Mouse (Mus musculus): ENCODE measurements around the gene Atrn. TPM values are rescaled to one million over a fixed set of nuclear protein-coding genes. Genes with fewer than 3 reads are reported as not detected.

The Atrn gene
- polyA plus RNA-seq, 1 experiment = 59.3 TPM

GRCm38 (mm10) chr2:130978058-130978847 lies 72.0 kb downstream of the Atrn start:
- Histone ChIP-seq H3K4me1 (ENCODE audit: control insufficient read depth, insufficient read depth, low read length) (peaks cover 6% of the 10 kb centered on the region; the same call in 1 of the 2 replicates), H3K4me3 (ENCODE audit: insufficient read depth, low read length) (no peak overlapping the region), H3K27ac (ENCODE audit: insufficient read depth, low read length) (no peak overlapping the region)
- TF ChIP-seq CTCF (IDR thresholded peaks at IDR 0.05; ENCODE audit: extremely low read depth, insufficient read depth, low read length) = no peak
- TF ChIP-seq POLR2A (IDR thresholded peaks at IDR 0.05; ENCODE audit: extremely low read depth, insufficient read depth, low read length) = no peak

- Histone ChIP-seq H3K4me1 (ENCODE audit: control insufficient read depth, insufficient read depth, low read length) (peaks cover 6% of the 10 kb centered on the region; the same call in 1 of the 2 replicates), H3K27ac (ENCODE audit: insufficient read depth, low read length) (no peak overlapping the region), H3K4me3 (ENCODE audit: insufficient read depth, low read length) (no peak overlapping the region)
- TF ChIP-seq CTCF (IDR thresholded peaks at IDR 0.05; ENCODE audit: extremely low read depth, insufficient read depth, low read length) = no peak
- no peak for TF ChIP-seq POLR2A (IDR thresholded peaks at IDR 0.05; ENCODE audit: extremely low read depth, insufficient read depth, low read length)
Measured at GRCm38 (mm10) chr2:130979138-130979537, 72.8 kb downstream of the Atrn start.

- Histone ChIP-seq H3K27ac (ENCODE audit: insufficient read depth, low read length) (no peak overlapping the region), H3K4me1 (ENCODE audit: control insufficient read depth, insufficient read depth, low read length) (0 out of 2 replicates have a peak, but pooled peaks cover 1% of the 10 kb centered on the region), H3K4me3 (ENCODE audit: insufficient read depth, low read length) (no peak overlapping the region)
- no peak for TF ChIP-seq POLR2A (IDR thresholded peaks at IDR 0.05; ENCODE audit: extremely low read depth, insufficient read depth, low read length)
- TF ChIP-seq CTCF (IDR thresholded peaks at IDR 0.05; ENCODE audit: extremely low read depth, insufficient read depth, low read length) = no peak
Measured at GRCm38 (mm10) chr2:130992818-130993217, 86.5 kb downstream of the Atrn start.

- H3K4me1 ChIP-seq (ENCODE audit: control insufficient read depth, insufficient read depth, low read length) = no peaks in the 10 kb centered on the region
- no peak for TF ChIP-seq POLR2A (IDR thresholded peaks at IDR 0.05; ENCODE audit: extremely low read depth, insufficient read depth, low read length)
- TF ChIP-seq CTCF (IDR thresholded peaks at IDR 0.05; ENCODE audit: extremely low read depth, insufficient read depth, low read length) = no peak
Measured at GRCm38 (mm10) chr2:131009123-131009522, 102.8 kb downstream of the Atrn start.

GRCm38 (mm10) chr2:131010566-131010965 lies 104.3 kb downstream of the Atrn start:
- no peaks in the 10 kb centered on the region for H3K4me1 ChIP-seq (ENCODE audit: control insufficient read depth, insufficient read depth, low read length)
- no peak overlapping the region for H3K4me3 ChIP-seq (ENCODE audit: insufficient read depth, low read length)
- TF ChIP-seq CTCF (IDR thresholded peaks at IDR 0.05; ENCODE audit: extremely low read depth, insufficient read depth, low read length) (no peak), POLR2A (IDR thresholded peaks at IDR 0.05; ENCODE audit: extremely low read depth, insufficient read depth, low read length) (no peak)
- H3K27ac ChIP-seq (ENCODE audit: insufficient read depth, low read length) = no peak overlapping the region

More at GRCm38 (mm10) chr2:131009123-131009522, 102.8 kb downstream of the Atrn start:
- no peak overlapping the region for H3K27ac ChIP-seq (ENCODE audit: insufficient read depth, low read length)
- no peak overlapping the region for H3K4me3 ChIP-seq (ENCODE audit: insufficient read depth, low read length)

GRCm38 (mm10) chr2:131025230-131025629 lies 118.9 kb downstream of the Atrn start:
- H3K4me3 ChIP-seq (ENCODE audit: insufficient read depth, low read length) = no peak overlapping the region
- no peaks in the 10 kb centered on the region; the same call in none of the 2 replicates for H3K4me1 ChIP-seq (ENCODE audit: control insufficient read depth, insufficient read depth, low read length)
- no peak overlapping the region for H3K27ac ChIP-seq (ENCODE audit: insufficient read depth, low read length)
- TF ChIP-seq POLR2A (IDR thresholded peaks at IDR 0.05; ENCODE audit: extremely low read depth, insufficient read depth, low read length) (no peak), CTCF (IDR thresholded peaks at IDR 0.05; ENCODE audit: extremely low read depth, insufficient read depth, low read length) (no peak)

GRCm38 (mm10) chr2:131026941-131027340 lies 120.6 kb downstream of the Atrn start:
- TF ChIP-seq CTCF (IDR thresholded peaks at IDR 0.05; ENCODE audit: extremely low read depth, insufficient read depth, low read length) = no peak
- TF ChIP-seq POLR2A (IDR thresholded peaks at IDR 0.05; ENCODE audit: extremely low read depth, insufficient read depth, low read length) = no peak
- H3K4me1 ChIP-seq (ENCODE audit: control insufficient read depth, insufficient read depth, low read length) = no peaks in the 10 kb centered on the region; the same call in none of the 2 replicates
- no peak overlapping the region for H3K27ac ChIP-seq (ENCODE audit: insufficient read depth, low read length)
- no peak overlapping the region for H3K4me3 ChIP-seq (ENCODE audit: insufficient read depth, low read length)

GRCm38 (mm10) chr2:131029065-131029935 lies 123.0 kb downstream of the Atrn start:
- H3K4me3 ChIP-seq (ENCODE audit: insufficient read depth, low read length) = no peak overlapping the region
- TF ChIP-seq POLR2A (IDR thresholded peaks at IDR 0.05; ENCODE audit: extremely low read depth, insufficient read depth, low read length) (no peak), CTCF (IDR thresholded peaks at IDR 0.05; ENCODE audit: extremely low read depth, insufficient read depth, low read length) (no peak)
- H3K27ac ChIP-seq (ENCODE audit: insufficient read depth, low read length) = no peak overlapping the region
- H3K4me1 ChIP-seq (ENCODE audit: control insufficient read depth, insufficient read depth, low read length) = no peaks in the 10 kb centered on the region; the same call in none of the 2 replicates

- Histone ChIP-seq H3K4me3 (ENCODE audit: insufficient read depth, low read length) (no peak overlapping the region), H3K27ac (ENCODE audit: insufficient read depth, low read length) (no peak overlapping the region), H3K4me1 (ENCODE audit: control insufficient read depth, insufficient read depth, low read length) (no peaks in the 10 kb centered on the region; the same call in none of the 2 replicates)
- TF ChIP-seq CTCF (IDR thresholded peaks at IDR 0.05; ENCODE audit: extremely low read depth, insufficient read depth, low read length) = no peak
- TF ChIP-seq POLR2A (IDR thresholded peaks at IDR 0.05; ENCODE audit: extremely low read depth, insufficient read depth, low read length) = no peak
Measured at GRCm38 (mm10) chr2:131030561-131030960, 124.3 kb downstream of the Atrn start.

Measured in cortical plate, adult 2 months (tissue).